Mouse (Mus musculus): ENCODE results near the gene Fancc.

Gene Fancc

GRCm38 (mm10) chr13:63247041-63247440 is 250.0 kb downstream of the Fancc start:
- no peak for DNase-seq (ENCODE audit: low spot score in 2 of 2)

- no peak for DNase-seq (ENCODE audit: low spot score in 2 of 2)
Measured at GRCm38 (mm10) chr13:63246332-63246940, 250.6 kb downstream of the Fancc start.

- no peak for DNase-seq (ENCODE audit: low spot score in 2 of 2)
Measured at GRCm38 (mm10) chr13:63245812-63246211, 251.3 kb downstream of the Fancc start.

GRCm38 (mm10) chr13:63245218-63245617 is 251.9 kb downstream of the Fancc start:
- DNase-seq (ENCODE audit: low spot score in 2 of 2): no peak

GRCm38 (mm10) chr13:63244425-63244824 is 252.7 kb downstream of the Fancc start:
- DNase-seq (ENCODE audit: low spot score in 2 of 2): no peak

DNA sequence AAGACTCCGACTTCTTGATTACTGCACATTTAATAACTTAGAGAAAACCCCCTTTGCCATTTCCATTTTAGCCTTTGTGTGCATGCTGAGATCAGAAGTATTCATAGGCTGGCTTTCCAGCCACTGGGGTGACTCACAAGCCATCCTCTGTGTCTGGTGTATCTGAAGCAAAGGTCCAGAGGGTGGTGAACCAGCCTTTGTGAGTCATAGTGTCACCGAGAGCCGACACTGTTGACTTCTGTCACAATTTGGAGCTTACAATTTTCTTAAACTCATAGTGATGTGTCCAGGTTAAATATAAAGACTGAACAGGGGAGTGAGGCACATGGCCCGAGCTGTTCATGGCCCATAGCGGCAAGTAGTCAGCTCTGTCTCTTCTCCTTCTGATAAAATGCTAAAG is 253.5 kb downstream of the Fancc start:
- peak in 1 of 2 experiments; percentile 55 for DNase-seq (ENCODE audit: low spot score in 2 of 2)

DNA sequence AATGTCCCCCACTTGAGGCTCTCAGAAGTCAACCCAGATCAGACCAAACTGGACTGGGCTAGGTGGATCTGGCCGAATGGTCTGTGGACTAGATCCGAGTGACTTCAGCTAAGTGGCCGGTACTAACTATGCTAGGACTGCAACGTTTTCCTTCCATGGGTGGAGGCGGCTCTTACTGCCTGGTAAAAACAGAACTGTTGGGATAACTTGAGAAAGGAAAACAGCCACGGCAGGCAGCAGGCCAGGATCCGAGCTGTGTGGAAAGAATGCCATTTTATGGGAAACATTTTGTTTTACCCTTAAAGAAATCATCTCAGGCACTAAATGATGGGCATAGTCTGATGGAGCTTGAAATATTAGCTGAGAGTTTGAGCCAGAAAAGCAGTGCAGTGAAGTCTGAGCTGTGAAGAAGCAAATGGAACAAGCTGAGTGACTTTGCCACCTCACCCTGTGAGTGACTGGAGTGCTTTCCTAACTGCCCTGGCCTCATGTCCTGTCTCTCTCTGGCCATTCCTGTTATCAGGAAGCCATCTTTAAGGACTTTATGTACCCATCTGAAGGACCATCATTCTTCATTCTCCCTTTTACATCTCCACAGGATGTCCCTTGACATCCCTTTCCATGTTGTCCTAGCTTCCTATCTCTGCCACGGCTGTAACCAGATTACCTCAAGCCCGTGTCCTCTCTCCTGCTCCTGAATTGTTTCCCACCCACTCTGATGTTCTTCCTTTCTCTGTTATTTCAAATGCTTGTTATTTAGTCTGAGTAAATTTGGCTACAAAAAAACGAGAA is 254.5 kb downstream of the Fancc start:
- DNase-seq (ENCODE audit: low spot score in 2 of 2): no peak

DNA sequence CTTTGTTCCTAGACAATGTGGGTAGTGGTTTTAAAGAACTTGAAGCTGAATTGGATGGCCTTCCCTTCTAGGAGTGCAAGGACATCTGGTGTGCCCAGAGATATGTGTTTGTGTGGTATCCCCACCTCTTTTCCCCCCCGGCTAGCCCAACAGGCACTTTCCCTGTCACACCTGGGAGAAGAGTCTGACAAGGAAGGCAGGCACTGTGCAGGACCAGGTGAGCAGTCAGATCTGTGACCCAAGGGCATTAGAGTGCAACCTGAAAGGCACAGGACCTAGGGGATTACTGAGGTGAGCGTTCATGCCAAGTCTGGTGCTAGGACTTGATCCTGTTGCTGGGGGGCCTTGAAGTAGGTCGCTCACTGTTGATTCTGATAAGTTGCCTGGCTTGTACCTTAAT is 255.4 kb downstream of the Fancc start:
- DNase-seq (ENCODE audit: low spot score in 2 of 2): no peak

DNA sequence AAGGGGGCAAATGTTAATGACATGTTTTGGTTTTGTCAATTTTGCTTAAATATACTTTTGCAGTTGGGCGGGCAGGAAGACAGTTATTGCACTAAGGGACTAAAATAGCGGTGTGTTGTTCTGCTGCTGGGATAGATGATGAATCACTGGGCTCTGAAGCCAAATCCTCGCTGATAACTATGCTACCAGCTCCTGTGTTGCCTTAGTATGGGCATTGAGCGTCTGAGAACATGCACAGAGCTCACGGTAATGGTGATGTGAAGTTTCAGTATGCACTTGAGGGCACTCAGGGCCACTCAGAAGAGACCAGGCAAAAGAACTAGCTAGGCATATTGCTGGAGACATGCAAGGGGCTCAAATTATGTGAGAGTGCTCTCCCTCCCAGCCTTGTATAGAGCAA is 256.2 kb downstream of the Fancc start:
- no peak for DNase-seq (ENCODE audit: low spot score in 2 of 2)

DNA sequence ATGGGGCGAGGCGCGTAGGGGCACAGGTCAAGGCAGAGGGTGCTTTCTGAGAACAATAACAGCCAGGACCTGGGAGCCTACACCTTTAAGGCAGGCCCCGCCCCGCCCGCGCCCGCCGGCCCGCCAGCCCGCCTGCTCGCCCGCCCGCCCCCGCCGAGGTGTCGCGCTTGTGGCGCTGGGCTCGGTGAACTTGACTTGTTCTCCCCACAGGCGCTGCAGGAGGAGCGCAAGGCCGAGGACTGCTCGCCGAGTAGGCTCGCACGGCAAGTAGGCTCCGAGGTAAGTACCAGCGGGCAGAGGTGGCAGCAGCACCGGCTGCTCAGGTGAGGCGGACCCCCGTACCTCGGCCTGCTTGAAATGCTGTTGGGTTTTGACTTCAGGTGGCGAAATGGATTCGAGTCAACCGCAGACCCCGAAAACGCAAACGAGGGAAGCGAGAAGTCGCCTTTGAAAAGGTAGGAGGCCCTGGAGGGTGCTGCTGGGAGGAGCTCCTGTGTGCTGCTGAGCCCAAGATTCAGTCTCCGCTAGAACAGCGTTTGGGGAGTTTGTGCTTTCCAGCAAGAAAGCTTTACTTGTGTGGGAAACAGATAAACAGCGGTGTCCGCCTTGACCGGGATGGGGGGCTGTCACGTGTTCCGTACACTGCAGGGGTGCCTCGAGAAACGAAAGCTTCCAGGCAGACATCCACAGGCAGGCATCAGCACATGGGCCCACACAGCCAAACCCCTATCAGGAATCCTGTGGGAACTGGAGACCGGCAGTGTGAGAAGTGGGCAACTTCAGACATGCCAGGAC is 257.0 kb downstream of the Fancc start:
- DNase-seq (ENCODE audit: low spot score in 2 of 2): peak; percentile 74 to 83

DNA sequence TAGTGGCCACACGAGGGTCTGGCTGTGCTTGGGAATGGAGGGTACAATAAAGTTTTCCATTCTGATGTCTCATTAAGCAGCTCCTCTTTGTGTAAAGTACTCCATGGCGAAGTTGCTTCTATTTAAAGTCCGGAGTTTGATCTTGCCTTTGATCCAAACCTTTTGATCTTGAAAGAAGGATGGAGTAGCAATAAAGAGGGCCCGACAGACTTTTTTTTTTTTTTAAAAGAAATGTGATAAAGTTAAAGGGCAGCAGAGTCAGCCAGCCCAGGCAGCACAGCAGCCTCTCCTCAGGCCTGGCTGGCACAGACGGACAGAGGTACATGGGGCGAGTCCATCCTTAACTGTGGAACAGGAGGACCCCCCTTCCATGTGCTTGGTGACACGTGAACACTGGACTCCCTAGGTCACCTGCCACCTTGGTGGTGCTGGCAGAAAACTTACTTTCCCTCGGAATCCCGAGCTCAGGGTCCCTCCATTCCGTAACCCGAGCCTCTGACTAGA is 257.7 kb downstream of the Fancc start:
- DNase-seq (ENCODE audit: low spot score in 2 of 2): no peak

DNA sequence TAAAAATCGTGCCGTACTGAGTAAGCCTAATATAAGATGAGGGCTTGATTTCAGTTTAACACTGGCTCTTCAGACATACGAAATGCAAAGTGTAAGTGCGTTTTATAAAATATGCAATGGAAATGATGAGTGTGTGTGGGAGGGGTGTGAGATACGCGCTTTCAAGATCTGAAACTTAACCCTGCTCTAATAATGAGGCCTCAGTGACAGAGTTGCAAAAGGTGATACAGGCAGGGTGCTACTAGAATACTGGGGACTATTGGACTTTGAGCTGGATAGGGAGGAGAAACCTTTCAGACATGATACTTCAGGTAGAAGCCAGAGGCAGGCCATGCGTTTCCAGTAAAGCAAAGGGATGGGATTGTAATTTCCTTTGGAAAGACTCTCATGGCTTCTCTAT is 259.0 kb downstream of the Fancc start:
- DNase-seq (ENCODE audit: low spot score in 2 of 2): no peak

DNA sequence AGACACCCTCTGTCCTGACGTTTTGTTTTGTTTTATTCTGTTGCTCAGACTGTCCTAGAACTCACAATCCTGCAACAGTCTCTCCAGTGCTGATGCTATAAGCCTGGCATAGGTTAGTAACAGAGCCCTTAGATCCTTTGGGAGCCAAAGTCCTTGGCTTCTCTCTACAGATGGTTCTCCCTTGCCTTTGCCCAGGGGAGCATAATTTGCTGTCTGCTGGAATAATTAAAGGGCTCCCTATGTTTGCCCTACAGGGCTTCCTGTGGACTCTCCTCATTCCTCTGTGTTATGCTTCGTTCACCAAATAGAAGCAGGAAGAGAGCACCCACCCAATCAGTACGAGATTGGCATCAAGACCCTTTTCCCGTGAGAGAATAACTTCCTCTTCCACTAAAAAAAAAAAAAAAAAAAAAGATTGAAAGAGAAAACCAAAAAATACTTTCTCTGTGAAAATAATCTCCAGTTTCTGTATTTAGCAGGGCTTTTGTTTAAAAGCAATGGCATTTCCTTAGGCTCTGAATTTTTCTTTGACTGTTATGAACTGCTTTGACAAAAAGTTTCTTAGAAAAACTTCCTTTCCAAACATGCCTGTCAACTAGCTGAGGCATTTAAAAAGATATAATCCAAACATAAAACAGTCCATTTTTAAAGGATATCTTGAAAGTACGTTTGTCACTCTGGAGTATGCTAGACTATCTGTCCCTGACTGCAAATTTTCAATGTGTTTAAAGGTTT is 260.8 kb downstream of the Fancc start:
- no peak for DNase-seq (ENCODE audit: low spot score in 2 of 2)

DNA sequence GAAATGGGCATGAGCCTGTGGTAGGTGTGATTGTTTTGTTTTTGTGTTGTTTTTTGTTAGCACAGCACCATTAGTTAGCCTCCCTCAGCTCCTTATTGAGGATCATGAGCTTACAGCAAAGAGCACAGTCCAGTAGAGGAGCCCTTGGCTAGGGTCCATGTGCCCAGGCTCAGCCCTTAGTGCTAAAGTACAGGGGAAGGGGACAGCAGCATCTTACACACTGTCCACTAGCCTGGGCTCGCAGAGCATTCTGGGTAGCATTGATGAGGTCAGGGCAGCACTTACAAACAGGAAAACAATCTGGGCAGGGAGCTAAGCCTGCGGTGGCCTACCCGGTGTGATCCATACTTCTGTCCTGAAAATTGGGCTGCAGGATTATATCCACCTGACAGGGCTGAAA is 261.5 kb downstream of the Fancc start:
- no peak for DNase-seq (ENCODE audit: low spot score in 2 of 2)

Data from urinary bladder, adult 18-20 months (tissue).